Mouse (Mus musculus) kidney, adult 11 months (tissue): ENCODE results near the gene Vamp2.

Experiments
- DNase-seq: peaks from one replicate; pipeline ENCODE4 v3.0.0; 2022

Vamp2 gene

DNA sequence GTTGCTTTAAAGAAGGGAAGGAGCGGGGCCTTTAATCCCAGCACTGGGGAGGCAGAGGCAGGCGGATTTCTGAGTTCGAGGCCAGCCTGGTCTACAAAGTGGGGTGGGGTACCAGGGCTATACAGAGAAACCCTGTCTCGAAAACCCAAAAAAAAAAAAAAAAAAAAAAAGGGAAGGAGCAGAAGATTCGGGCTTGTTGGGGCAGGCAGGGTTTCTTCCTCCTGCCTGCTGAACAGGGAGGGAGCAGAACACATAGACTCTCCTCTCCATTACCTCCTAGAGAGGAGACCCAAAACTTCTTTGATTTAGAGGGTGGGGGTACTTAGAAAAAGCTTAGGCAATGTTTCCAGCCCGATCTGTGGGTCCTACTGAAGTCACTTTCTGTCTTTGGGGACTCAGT, 47.1 kb downstream of the Vamp2 start:
- DNase-seq = no peak
